Mouse (Mus musculus): ENCODE data around the gene Mei4. TPM values are rescaled to one million over a fixed set of nuclear protein-coding genes. Genes with fewer than 3 reads are reported as not detected.

The Mei4 gene
- polyA plus RNA-seq, 1 experiment from 2014 or later: 0.48 TPM

DNA sequence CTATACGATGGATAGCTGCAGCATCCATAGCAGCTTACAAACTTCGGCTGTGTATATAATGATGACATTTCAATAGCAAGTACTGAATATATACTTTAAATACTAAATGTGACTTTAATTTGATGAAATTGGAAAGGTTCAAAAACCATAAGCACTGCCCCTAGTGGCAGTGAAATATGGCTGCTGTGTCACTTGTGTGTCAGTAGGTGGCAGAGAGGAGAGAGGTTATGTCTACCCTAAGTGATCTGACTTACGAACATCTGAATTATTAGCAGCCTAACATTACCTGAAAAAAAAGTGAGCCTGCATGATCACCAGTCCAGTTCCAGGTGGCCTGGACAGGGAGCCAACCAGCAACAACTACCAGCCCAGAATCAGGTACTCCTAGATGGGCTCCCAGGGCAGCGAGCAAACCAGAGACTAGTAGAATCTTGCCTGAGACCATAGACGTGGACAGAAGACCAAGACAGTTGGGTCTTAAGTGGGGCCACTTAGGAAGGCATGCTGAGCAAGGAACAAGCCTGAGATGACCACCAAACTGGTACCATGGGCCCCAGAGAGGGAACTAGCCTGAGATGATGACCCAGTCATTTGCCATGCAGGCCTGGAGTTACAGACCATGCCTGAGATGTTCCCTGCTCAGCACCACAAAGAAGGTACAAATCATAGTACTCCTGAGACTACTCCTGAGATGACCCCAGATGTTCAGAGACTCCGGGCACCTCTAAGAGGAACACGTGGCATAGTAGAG is 384.4 kb downstream of the Mei4 start:
- WGBS: 83% methylated on average over 7 of the region's 7 CpGs
- no peak; the same call in 1 of the 2 replicates for ATAC-seq (ENCODE audit: low FRiP score)
- Histone ChIP-seq H3K27ac (no peak overlapping the region), H3K36me3 (no peaks in the 10 kb centered on the region), H3K9me3 (replicated peaks) (no peaks in the 10 kb centered on the region), H3K4me3 (no peak overlapping the region), H3K4me1 (no peaks in the 10 kb centered on the region), H3K4me2 (replicated peaks) (no peak overlapping the region), H3K27me3 (no peaks in the 10 kb centered on the region), H3K9ac (no peak overlapping the region)

Other genes starting within 250 kb of the Mei4 start
- gene Htr1b, start 229.8 kb upstream of the Mei4 start, polyA plus RNA-seq (2016; fragmentation: Nextera tagmentation; extraction: Ambion mirVana): 1.6 and 1.8 TPM in 2 replicates